Mouse (Mus musculus) CD8-positive naive resting alpha-beta T cell, adult 2 months (primary cell): Measurements from ENCODE around the gene Cphx3.
"Not testable (repeated sequence)": the region's sequence is repeated elsewhere in the genome, so short reads cannot be mapped to it uniquely, and the experiment has no call there.

Source experiments
- DNase-seq, 2 experiments: peaks; one replicate each; pipeline ENCODE4 v3.0.0; 2022; ENCODE audit warnings: low read depth in 2 of 2, low spot score in 2 of 2

Cphx3 gene

GRCm38 (mm10) chr14:26173955-26174354, 91.9 kb downstream of the Cphx3 start:
- DNase-seq, result not testable (repeated sequence)

GRCm38 (mm10) chr14:26175028-26175427, 92.9 kb downstream of the Cphx3 start:
- DNase-seq, result not testable (repeated sequence)

GRCm38 (mm10) chr14:26181660-26182059, 99.6 kb downstream of the Cphx3 start:
- not testable (repeated sequence) for DNase-seq

- not testable (repeated sequence) for DNase-seq
Measured at GRCm38 (mm10) chr14:26182380-26182779, 100.3 kb downstream of the Cphx3 start, which contains the start of gene Plac9b. Plac9b (minus strand) TSS chr14:26182480.

- not testable (repeated sequence) for DNase-seq
Measured at GRCm38 (mm10) chr14:26186638-26187037, 104.5 kb downstream of the Cphx3 start.

- DNase-seq, result not testable (repeated sequence)
Measured at GRCm38 (mm10) chr14:26188361-26188760, 106.3 kb downstream of the Cphx3 start.

- DNase-seq, result not testable (repeated sequence)
Measured at GRCm38 (mm10) chr14:26197851-26198250, 115.8 kb downstream of the Cphx3 start.

- not testable (repeated sequence) for DNase-seq
Measured at GRCm38 (mm10) chr14:26206197-26206925, 124.3 kb downstream of the Cphx3 start.

- not testable (repeated sequence) for DNase-seq
Measured at GRCm38 (mm10) chr14:26206926-26207247, 124.8 kb downstream of the Cphx3 start, which contains the start of gene Tmem254b. Tmem254b (minus strand) TSS chr14:26207041.

- DNase-seq, result not testable (repeated sequence)
Measured at GRCm38 (mm10) chr14:26216233-26217000, 134.3 kb downstream of the Cphx3 start.

- DNase-seq, result not testable (repeated sequence)
Measured at GRCm38 (mm10) chr14:26237183-26237582, 155.1 kb downstream of the Cphx3 start.

GRCm38 (mm10) chr14:26257756-26258617, 175.9 kb downstream of the Cphx3 start, which contains the start of gene Duxbl3:
Duxbl3 (plus strand) TSS chr14:26257962.
- DNase-seq, result not testable (repeated sequence)

GRCm38 (mm10) chr14:26258729-26259128, 176.6 kb downstream of the Cphx3 start:
- DNase-seq, result not testable (repeated sequence)
